Mouse (Mus musculus) retina, adult 2 months (tissue): ENCODE results near the gene Ophn1.
A peak's percentile ranks its signal among the peaks of the same experiment; 100 is the strongest.

ENCODE experiments used
- DNase-seq: peaks from one replicate; pipeline ENCODE4 v3.0.0-alpha.2; 2012; ENCODE audit warnings: low read depth, low spot score

The Ophn1 gene

DNA sequence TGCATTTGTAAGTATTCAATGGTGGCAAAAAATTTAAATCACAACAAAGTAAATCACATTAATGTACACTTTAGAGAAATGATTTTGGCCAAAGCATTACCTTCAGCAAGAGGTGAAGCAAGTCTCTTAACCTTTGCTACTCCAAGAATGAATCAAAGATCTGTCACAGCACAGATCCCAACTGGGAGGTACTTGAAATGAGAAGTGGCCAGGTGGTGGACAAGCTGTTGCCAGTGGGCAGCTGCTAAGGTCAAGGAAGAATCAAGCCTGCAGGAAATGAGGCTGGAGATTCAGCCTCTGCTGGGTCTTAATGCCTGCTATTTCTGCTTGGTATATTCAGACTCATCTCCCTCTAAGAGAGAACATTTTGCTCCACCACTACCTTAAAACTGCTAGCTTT is 87.0 kb downstream of the Ophn1 start:
- no peak for DNase-seq

DNA sequence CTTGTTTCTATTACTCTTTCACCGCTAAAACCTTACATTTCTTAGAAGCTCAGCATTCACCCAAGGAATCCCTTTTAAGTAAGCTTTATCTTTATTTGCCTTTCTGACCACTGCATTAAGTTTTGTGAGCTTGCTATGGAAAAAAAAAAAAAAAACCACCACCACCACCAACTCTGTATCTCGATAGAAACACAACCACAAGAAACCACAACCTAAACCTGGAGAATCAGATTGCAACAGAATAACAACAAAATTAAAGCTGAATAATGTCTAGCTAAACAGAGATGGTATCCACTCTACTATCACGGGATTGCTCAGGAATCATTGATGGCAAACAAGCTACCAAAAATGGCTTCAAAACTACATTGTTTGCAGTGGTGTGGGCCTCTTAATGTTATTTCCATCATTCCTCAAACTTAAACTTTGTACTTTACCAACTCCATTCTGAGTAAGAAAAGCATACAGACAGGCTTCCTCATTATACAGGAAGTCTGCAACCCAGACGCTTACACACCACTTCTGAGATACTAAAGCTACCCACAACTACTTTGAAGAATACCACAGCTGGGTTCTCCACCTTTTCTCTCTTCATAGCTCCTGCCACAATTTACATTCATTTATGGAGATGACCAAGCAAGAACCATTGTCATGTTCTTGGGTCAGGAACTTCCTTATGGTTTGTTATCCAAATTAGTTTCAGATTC is 116.4 kb downstream of the Ophn1 start:
- DNase-seq, result no peak

DNA sequence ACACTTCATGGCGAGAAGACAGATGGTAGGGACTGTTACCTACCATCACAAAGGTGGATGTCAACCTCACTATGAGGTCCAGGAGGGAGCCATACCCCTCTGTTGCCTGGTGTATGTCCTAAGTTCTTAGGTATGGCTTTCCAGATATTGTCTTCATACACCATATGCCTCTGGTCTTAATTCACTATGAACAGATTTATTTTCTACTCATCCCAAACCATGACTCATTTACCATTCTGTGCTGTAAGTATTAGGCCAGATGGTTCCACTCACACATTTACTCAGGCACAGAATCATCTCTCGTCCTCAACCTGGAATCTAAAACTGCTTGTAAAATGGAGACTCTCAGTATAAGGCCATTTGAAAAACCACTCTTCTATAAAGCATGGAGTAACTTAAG is 135.7 kb downstream of the Ophn1 start:
- DNase-seq, result no peak

DNA sequence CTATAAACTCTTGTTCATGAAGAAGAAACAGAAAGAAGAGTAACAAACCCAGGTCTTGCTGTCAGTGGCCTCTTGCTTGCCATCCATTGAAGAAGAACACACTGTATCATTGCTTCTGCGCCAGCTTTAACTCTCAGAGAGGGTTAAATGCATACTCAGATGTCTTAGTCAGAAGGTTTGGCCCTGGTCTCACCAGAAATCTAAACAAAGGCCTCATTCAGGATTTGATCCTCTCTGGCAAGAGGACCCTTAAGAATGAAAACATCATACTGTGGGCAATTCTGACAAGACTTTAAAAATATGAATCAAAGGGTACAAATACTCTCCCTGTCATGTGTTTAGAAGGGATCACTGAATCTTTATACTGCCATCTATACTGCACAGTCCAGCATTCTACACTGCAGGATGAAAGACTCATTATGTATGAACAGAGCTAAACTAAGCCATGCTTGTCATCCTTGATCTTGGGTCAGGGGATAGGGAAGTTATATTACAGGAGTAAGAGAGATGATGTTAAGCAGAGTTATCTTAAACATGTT is 139.5 kb downstream of the Ophn1 start:
- no peak for DNase-seq

DNA sequence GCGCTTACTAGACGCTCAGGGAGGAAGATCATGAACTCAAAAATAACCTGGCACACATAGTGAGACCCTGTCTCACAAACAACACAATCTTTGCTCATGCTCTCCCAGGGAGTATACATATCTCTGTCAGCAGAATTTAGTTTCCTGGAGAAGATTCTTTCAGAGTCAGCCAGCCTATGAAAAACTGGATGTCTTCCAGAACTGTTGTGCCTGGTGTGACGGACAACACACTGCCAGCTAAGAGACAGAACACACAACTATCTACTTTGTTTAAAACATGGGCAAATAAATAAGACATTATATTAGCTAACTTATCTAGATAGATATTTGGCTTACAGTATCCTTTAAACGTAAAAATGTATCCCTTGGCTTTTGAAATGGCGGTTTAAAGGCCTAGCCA is 154.1 kb downstream of the Ophn1 start:
- DNase-seq, result no peak

DNA sequence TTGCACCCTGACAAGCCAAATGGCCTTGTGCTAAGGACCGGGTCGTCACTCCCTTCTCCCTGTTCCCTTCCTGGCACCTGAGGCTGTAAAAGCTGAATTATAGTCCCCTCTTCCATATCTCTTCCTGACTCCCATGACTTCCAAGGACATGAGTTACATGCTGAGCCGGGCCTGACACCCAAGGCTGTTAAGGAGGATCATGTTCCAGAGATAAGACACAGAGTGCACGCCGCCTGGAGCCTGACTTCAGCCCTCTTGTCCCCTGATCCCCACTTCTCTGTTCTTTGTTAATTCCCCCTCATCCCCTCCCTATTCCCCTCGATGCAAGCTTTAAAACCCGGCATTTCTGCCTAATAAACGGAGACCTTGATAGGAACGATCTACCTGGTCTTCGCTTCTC is 167.8 kb downstream of the Ophn1 start:
- DNase-seq, result no peak

DNA sequence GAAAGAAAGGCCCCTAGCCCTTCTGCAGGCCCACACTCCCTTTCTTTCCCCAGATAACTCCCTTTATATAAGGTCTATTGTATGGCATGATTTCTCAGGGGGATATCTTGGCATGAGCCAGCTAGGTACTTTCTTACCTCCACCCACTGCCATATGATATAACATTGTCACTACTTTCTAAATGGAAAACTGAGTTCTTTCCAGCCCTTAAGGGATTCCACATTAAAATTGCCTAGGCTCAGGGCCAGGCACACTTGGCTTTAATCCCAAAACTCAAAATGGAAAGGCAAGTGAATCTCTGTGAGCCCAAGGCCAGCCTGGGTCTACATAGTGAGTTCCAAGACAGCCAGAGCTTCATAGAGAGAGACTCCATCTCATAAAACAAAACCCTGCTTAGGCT is 183.1 kb downstream of the Ophn1 start:
- no peak for DNase-seq

DNA sequence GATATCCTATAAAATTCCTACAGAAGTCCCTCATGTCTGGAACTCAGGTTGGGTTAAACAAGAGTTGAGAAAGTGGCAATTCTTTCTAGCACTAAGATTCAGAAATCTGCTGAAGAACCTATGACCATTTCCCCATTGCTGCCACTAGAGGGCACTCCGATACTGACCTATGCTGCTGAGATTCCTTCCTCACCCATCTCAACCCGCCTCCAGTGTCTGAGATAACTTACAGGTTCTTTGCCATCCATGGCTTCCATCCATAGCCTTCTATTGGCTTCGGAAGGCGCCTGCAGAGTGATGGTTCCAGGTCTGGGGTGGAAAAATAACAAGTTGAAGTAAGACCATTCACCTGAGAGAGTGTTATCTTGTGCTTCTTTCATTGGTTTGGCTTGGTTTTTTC is 189.2 kb downstream of the Ophn1 start:
- peak; percentile 16 for DNase-seq

DNA sequence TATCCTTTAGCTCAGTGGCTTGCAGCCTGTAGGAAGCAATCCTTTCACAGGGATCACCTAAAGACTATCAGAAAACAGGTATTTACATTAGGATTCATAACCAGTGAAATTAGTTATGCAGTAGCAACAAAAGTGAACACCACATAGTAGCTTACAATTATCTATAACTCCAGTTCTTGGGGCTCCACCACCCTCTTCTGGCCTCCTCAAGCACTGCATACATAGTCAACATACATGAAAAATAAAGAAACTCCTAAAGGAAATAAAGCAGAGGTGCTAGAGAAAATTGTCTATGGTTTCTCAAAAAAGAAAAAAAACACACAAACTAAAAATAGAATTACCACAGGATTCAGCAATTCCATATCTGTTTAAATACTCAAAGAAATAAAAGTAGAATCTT is 208.2 kb downstream of the Ophn1 start:
- no peak for DNase-seq

DNA sequence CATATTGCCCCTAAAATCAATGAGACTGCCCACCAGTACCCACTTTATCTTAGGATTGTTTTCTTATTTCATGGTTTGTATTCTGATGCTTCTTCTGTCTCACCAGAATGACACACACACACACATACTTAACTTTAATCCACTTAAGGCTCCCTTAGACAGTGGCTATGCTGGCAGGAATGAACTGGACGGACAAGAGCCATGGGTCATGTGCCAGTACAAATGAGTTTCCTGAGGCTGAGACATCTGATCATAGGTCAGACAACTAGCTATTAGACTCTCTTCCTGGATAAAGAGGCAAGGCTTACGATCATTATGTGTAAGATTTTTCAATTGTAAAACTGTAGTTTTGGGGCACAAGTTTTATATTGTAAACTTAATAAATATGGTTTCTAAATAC is 209.5 kb downstream of the Ophn1 start:
- no peak for DNase-seq

DNA sequence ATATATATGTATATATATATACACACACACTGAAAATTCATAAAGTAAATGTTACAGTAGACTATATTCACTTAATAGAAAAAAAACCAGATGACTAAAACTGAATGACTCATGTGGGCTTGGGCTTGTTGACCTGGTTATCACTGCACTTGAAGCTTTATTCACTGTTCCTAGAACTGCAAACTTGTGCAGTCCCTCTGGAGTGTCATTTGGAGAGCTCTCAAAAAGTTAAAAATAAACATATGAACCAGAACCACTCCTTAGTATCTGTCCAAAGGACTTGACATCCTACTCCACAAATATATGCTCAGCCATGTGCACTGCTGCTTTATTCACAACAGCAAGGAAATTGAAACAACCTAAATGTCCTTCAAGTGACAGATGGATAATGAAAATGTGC is 219.8 kb downstream of the Ophn1 start:
- no peak for DNase-seq

DNA sequence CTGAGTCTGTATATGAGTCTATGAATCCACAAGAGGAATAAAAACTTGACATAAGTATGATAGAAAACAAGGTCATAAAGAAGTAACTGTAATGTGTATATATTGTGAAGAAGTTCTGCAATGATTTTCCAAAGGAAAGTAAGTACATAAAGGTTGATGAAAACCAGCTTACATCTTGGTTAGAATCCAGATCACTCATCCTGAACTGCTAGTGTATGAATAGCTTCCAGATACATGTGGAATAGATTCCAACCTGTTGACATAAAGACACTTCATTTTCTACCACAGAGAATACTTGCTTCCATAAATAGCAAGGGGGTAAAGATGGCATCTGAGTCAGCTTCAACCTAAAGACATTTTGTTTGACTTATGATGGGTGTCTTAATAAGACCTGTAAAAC is 239.4 kb downstream of the Ophn1 start:
- no peak for DNase-seq

DNA sequence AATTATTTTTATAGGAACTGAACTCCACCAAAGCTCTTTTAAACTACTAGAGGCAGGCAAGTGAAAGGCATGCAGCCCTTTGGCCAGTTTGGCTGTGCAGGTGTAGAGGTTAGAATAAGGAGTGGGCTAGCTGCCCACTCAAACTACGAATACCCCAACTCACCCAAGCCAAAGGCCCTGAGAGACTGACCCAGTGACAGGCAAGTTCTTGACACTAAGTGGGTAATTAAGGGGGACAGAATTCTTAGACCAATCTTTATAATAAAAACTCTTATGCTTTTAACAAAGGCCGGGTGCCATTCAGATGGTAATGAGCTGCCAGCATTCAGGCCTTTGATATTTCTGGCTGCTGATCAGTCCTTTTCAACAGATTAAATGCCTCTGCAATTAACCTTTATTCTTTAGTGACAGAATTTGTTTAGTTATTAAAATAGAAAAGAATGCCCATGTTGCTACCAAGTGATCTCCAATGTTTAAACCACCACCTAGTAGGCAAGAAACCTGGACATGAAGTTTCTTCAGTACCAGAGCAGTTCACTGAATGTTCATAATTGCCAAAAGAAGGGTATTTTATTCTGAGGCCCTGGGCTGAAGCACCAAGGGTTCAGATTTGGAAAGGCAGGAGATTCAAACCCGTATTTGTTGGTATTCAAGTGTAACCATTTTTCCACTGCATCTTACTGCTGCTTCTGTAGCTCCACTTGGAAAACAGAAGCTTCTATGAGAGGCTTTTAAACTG is 262.0 kb downstream of the Ophn1 start:
- no peak for DNase-seq

DNA sequence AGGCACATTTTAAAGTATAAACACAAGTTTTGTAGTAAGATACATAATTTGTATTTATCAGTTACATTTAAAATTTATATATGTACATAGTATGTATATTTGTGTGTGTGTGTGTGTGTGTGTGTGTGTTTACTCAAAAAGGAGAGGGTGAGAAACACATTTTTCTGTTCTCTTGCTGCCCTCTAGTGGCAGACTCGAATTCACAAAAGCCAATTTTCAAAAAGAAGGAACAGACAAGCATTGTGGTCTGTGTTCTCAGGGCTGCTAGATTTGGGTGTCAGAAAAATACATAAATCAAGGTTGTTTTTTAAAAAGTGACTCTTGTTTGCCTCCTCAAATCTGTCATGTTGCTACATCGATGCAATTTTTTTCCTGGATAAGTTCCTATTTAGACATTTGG is 272.0 kb downstream of the Ophn1 start:
- peak; percentile 6 for DNase-seq

DNA sequence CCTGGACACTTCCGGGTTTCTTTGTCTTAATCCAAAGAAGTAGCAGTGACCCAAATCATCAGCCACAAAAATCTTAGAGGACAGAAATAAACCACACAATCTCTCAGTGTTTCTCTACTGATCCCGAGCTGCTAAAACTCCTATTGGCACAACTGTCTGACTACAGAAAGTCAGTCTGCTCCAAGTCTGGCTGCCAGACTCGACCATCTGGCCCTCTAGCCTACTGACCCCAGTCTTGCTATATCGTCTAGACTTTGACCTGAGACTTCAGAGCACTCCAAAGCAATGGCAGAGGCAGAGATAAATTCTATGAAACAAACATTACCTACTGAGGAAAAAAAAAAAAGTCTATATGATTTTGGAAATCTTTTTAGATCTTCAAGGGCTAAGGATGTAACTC is 273.4 kb downstream of the Ophn1 start:
- no peak for DNase-seq

DNA sequence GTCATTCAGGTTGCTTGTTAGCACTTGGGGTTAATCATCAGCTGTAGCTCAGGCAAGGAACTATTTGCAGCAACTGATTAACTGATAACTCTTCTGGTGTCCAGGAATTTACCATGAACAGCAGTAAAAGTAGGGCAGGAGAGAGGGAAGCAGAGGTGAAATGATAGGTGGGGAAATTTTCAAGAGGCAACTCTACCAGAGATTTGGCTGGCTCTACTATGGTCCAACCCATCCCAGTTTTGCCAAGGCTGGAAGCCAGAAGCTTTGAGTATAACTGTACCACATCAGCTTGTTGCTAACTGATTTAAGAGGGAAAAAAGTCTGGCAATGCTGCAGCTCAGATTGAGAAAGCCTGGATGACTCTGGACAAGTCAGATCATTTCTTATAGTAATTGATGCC is 316.6 kb downstream of the Ophn1 start:
- no peak for DNase-seq

DNA sequence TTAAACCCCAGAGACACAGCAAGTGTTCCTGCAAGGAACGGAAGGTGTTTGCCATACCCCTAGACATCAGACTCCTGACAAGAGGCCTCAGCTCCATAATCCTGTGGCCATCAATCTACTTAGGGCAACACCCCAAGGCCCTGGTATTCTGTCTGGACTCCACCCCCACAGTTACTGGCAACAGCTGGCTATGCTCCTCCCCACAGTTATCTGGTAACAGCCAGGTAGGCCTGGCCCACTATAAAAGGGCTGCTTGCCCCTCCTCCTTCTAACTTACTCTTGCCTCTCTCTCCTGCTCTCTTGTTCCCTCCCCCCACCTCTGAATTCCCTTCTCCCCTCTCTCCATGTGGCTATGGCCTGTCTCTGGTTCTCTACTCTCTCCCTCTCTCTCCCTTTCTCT is 344.4 kb downstream of the Ophn1 start:
- no peak for DNase-seq

DNA sequence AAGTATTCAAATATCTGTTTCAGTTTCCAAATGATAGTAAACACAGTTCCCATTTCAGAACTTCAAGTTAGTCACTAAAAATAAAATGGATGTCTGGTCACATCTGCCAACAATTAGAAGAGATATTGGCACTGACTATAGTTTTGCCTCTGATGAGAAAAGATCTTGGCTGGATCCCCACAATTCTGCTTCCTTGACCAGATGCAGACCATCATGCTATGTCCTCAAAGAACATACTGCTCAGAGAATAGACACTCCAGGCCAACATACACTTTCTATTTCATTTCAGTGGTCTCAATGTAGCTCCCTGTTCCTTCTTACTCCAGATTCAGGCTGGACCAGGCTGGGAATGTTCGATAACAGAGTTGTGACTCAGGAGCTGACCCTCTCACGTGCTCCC is 375.5 kb downstream of the Ophn1 start:
- no peak for DNase-seq

DNA sequence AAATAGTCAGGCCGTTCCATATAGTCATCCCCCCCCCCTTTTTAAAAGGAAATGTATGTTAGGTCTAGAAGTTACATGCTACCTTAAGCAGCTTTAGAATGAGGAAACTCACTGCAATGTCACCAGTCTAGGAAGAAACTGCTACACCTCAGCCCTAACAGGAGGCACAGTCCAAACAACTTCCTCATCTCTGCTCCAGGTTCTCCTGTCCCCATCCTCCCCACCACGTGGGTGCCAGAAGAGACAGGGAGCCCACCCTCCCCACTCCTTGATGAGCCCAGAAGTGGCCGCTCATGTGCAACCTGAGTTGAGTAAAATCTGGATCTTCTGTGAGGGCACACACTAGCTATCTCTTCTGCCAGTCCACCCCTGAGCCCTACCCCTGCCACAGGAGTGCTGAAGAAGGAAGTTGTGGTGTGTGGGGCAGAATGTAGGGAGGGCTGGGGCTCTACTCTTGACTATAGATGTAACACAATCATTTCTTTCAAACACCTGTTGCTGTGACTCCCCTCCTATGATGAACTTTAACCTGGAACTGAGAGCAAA is 376.4 kb downstream of the Ophn1 start:
- DNase-seq, result no peak
